Mouse (Mus musculus): ENCODE data around the gene Il20ra. TPM values are rescaled to one million over a fixed set of nuclear protein-coding genes. Genes with fewer than 3 reads are reported as not detected.

Il20ra gene
- polyA plus RNA-seq, 1 experiment: 0.11 TPM

DNA sequence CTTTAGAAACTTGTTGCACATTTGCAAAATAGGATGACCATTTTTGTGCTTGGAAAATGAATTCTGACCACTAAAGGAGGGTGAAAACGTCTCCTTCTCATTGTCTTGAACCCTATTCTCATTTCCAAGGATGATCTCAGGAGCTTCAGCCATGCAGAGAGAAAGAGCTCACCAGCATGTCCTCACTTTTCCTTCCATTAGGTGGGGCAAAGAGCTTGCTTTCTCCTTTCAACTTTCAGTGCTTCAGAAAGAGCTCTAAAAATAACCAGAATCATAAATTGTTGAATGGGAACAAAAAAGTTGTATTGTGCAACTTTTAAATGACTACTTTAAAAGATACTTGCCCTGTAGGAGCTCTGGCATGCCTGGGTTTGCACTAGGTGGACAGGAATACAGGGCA is 33.3 kb downstream of the Il20ra start:
- Histone ChIP-seq H3K36me3 (ENCODE audit: control insufficient read depth, insufficient read depth, low read length) (no peaks in the 10 kb centered on the region), H3K4me3 (ENCODE audit: control insufficient read depth, insufficient read depth, low read length) (no peak overlapping the region), H3K4me1 (replicated peaks; ENCODE audit: control insufficient read depth, insufficient read depth, low read length) (peaks cover 3% of the 10 kb centered on the region; the same call in 1 of the 2 replicates), H3K27ac (ENCODE audit: control insufficient read depth, insufficient read depth, low read length) (no peak overlapping the region), H3K27me3 (ENCODE audit: control insufficient read depth, insufficient read depth, low read length) (no peaks in the 10 kb centered on the region)
- 33% methylated on average over 1 of the region's 1 CpGs for WGBS
- TF ChIP-seq POLR2A (IDR thresholded peaks at IDR 0.05; ENCODE audit: control insufficient read depth, extremely low read depth, insufficient read depth, low read length, poor library complexity) (no peak), CTCF (IDR thresholded peaks at IDR 0.05; ENCODE audit: borderline replicate concordance, control insufficient read depth, extremely low read depth, insufficient read depth, low read length, poor library complexity) (no peak)
- DNase-seq: no peak

DNA sequence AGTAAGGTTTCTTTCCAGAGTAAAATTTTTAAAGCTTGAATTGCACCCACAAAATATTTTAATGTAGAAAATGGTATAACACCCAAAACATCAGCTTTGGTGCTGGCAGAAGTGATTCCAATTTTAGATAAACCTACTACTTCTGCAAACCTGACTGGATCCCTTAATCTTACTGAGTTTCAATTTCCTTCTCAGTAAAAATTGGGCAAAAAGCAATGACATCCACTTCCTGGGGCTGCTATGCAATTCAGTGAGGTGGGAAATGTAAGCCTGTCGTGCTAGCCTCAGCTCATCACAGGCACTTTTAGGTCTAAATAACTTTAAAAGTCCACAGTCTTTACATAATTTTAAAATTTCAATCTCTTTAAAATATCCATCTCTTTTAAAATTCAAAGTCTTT is 33.8 kb downstream of the Il20ra start:
- Histone ChIP-seq H3K36me3 (ENCODE audit: control insufficient read depth, insufficient read depth, low read length) (no peaks in the 10 kb centered on the region), H3K27me3 (ENCODE audit: control insufficient read depth, insufficient read depth, low read length) (no peaks in the 10 kb centered on the region), H3K27ac (ENCODE audit: control insufficient read depth, insufficient read depth, low read length) (no peak overlapping the region), H3K4me1 (replicated peaks; ENCODE audit: control insufficient read depth, insufficient read depth, low read length) (peaks cover 3% of the 10 kb centered on the region; the same call in 1 of the 2 replicates), H3K4me3 (ENCODE audit: control insufficient read depth, insufficient read depth, low read length) (no peak overlapping the region)
- TF ChIP-seq CTCF (IDR thresholded peaks at IDR 0.05; ENCODE audit: borderline replicate concordance, control insufficient read depth, extremely low read depth, insufficient read depth, low read length, poor library complexity): no peak
- TF ChIP-seq POLR2A (IDR thresholded peaks at IDR 0.05; ENCODE audit: control insufficient read depth, extremely low read depth, insufficient read depth, low read length, poor library complexity): no peak
- 59% methylated on average over 1 of the region's 1 CpGs for WGBS
- no peak for DNase-seq

DNA sequence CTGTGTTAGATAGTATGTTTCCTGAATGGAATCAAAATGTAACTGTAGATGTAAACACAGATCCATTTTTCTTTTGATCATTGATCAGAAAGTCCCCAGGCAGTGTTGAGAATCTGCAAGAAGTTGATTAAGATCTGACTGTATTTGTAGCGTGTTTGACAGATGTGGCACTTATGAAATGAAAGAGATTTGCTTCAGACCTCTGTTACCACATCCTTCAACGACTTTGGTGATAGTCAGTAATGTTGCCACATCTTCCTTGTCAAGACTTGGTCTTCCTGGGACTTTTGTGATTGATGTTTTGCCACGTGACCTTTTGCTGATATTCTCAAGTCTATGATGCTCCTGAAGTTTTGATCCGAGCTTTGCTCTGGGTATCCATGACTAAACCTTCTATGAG is 35.3 kb downstream of the Il20ra start:
- Histone ChIP-seq H3K27me3 (ENCODE audit: control insufficient read depth, insufficient read depth, low read length) (no peaks in the 10 kb centered on the region), H3K4me1 (replicated peaks; ENCODE audit: control insufficient read depth, insufficient read depth, low read length) (0 out of 2 replicates have a peak, but pooled peaks cover 2% of the 10 kb centered on the region), H3K27ac (ENCODE audit: control insufficient read depth, insufficient read depth, low read length) (no peak overlapping the region), H3K4me3 (ENCODE audit: control insufficient read depth, insufficient read depth, low read length) (no peak overlapping the region), H3K36me3 (ENCODE audit: control insufficient read depth, insufficient read depth, low read length) (no peaks in the 10 kb centered on the region)
- 9% methylated on average over 4 of the region's 4 CpGs for WGBS
- no peak for TF ChIP-seq CTCF (IDR thresholded peaks at IDR 0.05; ENCODE audit: borderline replicate concordance, control insufficient read depth, extremely low read depth, insufficient read depth, low read length, poor library complexity)
- TF ChIP-seq POLR2A (IDR thresholded peaks at IDR 0.05; ENCODE audit: control insufficient read depth, extremely low read depth, insufficient read depth, low read length, poor library complexity): no peak
- DNase-seq: peak; percentile 3

DNA sequence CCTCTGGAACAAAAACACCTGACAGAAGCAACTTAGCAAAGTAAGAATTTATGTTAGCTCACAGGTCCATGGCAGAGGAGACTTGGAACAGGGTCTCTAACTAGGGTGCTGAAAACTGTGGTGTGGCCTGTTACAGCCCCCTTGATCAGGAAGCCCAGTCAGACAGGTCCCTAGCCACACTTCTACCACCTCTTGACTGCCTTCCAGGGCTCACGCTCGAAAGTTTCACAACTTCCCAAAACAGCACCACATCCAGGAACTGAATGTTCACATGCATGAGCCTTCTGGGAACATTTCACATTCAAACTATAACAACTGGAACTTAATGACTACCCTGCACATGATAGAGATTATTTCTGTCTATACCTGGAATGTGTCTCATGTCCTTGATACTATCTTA is 53.1 kb downstream of the Il20ra start:
- Histone ChIP-seq H3K4me1 (replicated peaks; ENCODE audit: control insufficient read depth, insufficient read depth, low read length) (no peaks in the 10 kb centered on the region), H3K36me3 (ENCODE audit: control insufficient read depth, insufficient read depth, low read length) (no peaks in the 10 kb centered on the region), H3K27me3 (ENCODE audit: control insufficient read depth, insufficient read depth, low read length) (no peaks in the 10 kb centered on the region), H3K27ac (ENCODE audit: control insufficient read depth, insufficient read depth, low read length) (no peak overlapping the region), H3K4me3 (ENCODE audit: control insufficient read depth, insufficient read depth, low read length) (no peak overlapping the region)
- DNase-seq: no peak
- WGBS: 79% methylated on average over 2 of the region's 2 CpGs
- TF ChIP-seq POLR2A (IDR thresholded peaks at IDR 0.05; ENCODE audit: control insufficient read depth, extremely low read depth, insufficient read depth, low read length, poor library complexity) (no peak), CTCF (IDR thresholded peaks at IDR 0.05; ENCODE audit: borderline replicate concordance, control insufficient read depth, extremely low read depth, insufficient read depth, low read length, poor library complexity) (no peak)

DNA sequence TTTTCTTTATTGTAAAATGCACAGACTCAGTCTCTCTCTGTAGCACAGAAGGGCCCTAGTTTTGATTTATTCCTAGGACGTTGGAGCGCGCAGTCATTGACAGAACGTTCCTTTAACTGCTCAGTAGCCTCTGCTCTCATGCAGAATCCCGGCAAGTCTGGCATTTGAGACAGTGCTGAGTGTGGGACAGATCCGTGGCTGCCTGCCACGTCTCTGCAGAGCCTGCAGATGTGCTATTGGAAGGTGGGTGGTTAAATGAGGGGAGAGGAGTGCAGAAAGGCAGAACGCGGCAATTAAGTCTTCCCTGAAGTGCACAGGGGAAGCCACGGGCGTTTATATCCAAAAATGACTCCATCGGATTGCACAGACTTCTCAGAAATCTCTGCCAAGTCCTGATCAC is 66.7 kb downstream of the Il20ra start:
- Histone ChIP-seq H3K27me3 (ENCODE audit: control insufficient read depth, insufficient read depth, low read length) (no peaks in the 10 kb centered on the region), H3K27ac (ENCODE audit: control insufficient read depth, insufficient read depth, low read length) (no peak overlapping the region), H3K4me3 (ENCODE audit: control insufficient read depth, insufficient read depth, low read length) (no peak overlapping the region), H3K4me1 (replicated peaks; ENCODE audit: control insufficient read depth, insufficient read depth, low read length) (no peaks in the 10 kb centered on the region), H3K36me3 (ENCODE audit: control insufficient read depth, insufficient read depth, low read length) (no peaks in the 10 kb centered on the region)
- 91% methylated on average over 12 of the region's 12 CpGs for WGBS
- no peak for DNase-seq
- no peak for TF ChIP-seq POLR2A (IDR thresholded peaks at IDR 0.05; ENCODE audit: control insufficient read depth, extremely low read depth, insufficient read depth, low read length, poor library complexity)
- no peak for TF ChIP-seq CTCF (IDR thresholded peaks at IDR 0.05; ENCODE audit: borderline replicate concordance, control insufficient read depth, extremely low read depth, insufficient read depth, low read length, poor library complexity)

DNA sequence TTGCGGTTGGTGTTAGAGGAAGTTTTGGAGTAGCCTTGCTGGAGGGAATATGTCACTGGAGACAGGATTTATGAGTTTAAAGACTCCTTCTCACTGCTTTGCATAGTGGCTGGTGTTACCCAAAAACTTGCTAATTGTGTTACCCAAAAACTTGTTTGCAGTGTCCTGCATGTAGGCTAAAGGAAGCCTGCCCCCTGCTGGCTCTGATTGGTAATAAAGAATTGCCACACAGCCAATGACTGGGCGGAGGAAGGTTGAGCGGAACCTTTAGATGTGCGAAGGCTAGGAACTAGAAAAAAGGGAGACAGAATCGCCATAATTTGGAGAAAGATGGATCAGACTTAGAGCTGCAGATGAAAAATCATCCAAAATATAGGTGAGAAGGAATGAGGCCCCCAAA is 69.0 kb downstream of the Il20ra start:
- Histone ChIP-seq H3K4me1 (replicated peaks; ENCODE audit: control insufficient read depth, insufficient read depth, low read length) (no peaks in the 10 kb centered on the region), H3K27me3 (ENCODE audit: control insufficient read depth, insufficient read depth, low read length) (no peaks in the 10 kb centered on the region), H3K4me3 (ENCODE audit: control insufficient read depth, insufficient read depth, low read length) (no peak overlapping the region), H3K36me3 (ENCODE audit: control insufficient read depth, insufficient read depth, low read length) (no peaks in the 10 kb centered on the region), H3K27ac (ENCODE audit: control insufficient read depth, insufficient read depth, low read length) (no peak overlapping the region)
- peak; percentile 74 for DNase-seq
- 63% methylated on average over 5 of the region's 5 CpGs for WGBS
- no peak for TF ChIP-seq CTCF (IDR thresholded peaks at IDR 0.05; ENCODE audit: borderline replicate concordance, control insufficient read depth, extremely low read depth, insufficient read depth, low read length, poor library complexity)
- no peak for TF ChIP-seq POLR2A (IDR thresholded peaks at IDR 0.05; ENCODE audit: control insufficient read depth, extremely low read depth, insufficient read depth, low read length, poor library complexity)

DNA sequence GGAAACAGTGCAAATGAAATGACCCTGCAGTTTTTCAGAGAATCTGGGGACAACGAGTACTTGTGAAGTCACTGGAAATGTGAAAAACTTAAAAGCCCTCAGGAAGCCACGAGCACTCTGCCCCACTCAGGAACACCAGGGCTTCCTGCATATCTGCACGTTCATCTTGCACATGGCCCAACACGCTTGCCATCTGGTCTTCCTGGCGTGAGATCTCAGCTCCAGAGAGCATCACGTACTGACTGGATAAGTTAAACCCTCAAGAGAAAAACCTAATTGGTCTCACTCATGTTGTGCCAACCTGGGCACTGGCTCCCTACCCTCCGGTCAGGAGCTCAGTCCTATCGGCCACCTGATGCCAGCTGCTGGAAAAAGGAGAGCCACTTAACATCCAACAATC is 82.6 kb downstream of the Il20ra start:
- Histone ChIP-seq H3K27me3 (ENCODE audit: control insufficient read depth, insufficient read depth, low read length) (no peaks in the 10 kb centered on the region), H3K4me1 (replicated peaks; ENCODE audit: control insufficient read depth, insufficient read depth, low read length) (peaks cover 6% of the 10 kb centered on the region), H3K36me3 (ENCODE audit: control insufficient read depth, insufficient read depth, low read length) (no peaks in the 10 kb centered on the region), H3K27ac (ENCODE audit: control insufficient read depth, insufficient read depth, low read length) (no peak overlapping the region), H3K4me3 (ENCODE audit: control insufficient read depth, insufficient read depth, low read length) (no peak overlapping the region)
- no peak for DNase-seq
- TF ChIP-seq CTCF (IDR thresholded peaks at IDR 0.05; ENCODE audit: borderline replicate concordance, control insufficient read depth, extremely low read depth, insufficient read depth, low read length, poor library complexity) (no peak), POLR2A (IDR thresholded peaks at IDR 0.05; ENCODE audit: control insufficient read depth, extremely low read depth, insufficient read depth, low read length, poor library complexity) (no peak)
- 21% methylated on average over 8 of the region's 8 CpGs for WGBS
